Mouse (Mus musculus): ENCODE results near the gene Pclo.

- TF ChIP-seq CTCF (IDR thresholded peaks at IDR 0.05): no peak
- TF ChIP-seq EP300 (IDR thresholded peaks at IDR 0.05): no peak
Measured at GRCm38 (mm10) chr5:14508522-14508921, 6.2 kb upstream of the Pclo start.

All from lung, postnatal 0 days (tissue).